In the genomic region with DNA sequence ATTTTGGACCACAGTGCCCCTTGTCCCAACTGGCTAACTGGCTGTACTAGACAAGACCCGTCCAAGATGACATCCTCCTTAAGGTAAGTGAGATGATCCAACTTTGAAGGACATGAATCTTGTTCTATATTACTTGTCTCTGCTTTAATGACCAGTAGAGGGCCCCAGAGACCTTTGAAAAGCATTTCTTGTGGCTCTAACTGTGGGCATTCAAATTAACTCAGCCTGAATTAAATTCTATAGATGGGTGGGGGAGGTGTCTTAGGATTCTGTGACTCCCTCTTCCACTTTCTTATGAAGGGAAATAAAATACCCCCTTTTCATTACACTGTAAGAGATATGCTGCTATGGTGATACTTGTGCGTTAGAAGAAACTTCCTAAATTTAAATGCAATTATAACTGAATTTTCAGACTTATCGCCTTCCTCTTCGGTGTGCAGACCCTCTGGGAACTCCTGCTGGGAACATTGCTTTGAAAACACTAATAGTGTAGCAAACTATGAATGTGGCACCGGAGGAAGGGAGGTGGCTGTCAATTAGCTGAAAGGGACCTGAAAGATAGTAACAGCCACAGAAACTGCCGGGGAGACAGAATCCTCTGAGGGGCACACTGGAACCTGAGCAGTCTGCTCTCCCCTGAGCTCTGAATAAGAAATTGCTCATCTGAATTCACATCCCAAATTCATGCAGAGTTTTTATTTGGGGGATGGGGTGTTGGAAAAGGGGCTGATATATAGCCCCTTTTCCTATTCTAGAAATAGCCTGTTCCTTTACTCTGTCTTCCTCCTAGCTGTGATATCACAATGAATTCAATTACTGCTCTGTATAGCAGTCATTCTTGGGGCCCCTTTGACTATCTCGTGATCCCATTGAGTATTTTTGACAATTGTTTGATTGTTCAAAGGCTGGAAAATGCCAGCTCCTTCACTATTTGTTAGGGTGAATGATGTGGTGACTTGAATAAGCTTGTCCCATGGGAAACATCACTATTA, we compare ENCODE assay signal across 8 mouse cellular contexts.
DNase-seq lines count a peak whose midpoint lies in the region; ATAC-seq lines count a peak whose summit lies in the region.

No protein-coding gene starts in this region.

- no peaks in the 10 kb centered on the region for H3K36me3 ChIP-seq in forebrain, embryonic 13.5 days (ENCODE audit: poor library complexity, severe bottlenecking)
- H3K36me3 ChIP-seq in midbrain, embryonic 16.5 days (ENCODE audit: control insufficient read depth, insufficient read depth, low read length) = no peaks in the 10 kb centered on the region

- no peak overlapping the region for H3K27ac ChIP-seq in forebrain, embryonic 13.5 days
- no peak overlapping the region for H3K27ac ChIP-seq in midbrain, embryonic 16.5 days (ENCODE audit: low read length)

- peak; percentile 78 for ATAC-seq in forebrain, embryonic 13.5 days
- peak; percentile 92 for ATAC-seq in midbrain, embryonic 16.5 days
- no peak for ATAC-seq in inflammation-experienced regulatory T-cells, adult 6 months

- peak; percentile 22 to 55 for DNase-seq in heart, adult 18-20 months
- no peak for DNase-seq in heart, adult 11 months
- DNase-seq in 416B (ENCODE audit: low read depth) = peak; percentile 80
- peak; percentile 16 for DNase-seq in T-cell, adult 2 months (ENCODE audit: low spot score)
- peak; percentile 5 to 34 for DNase-seq in layer of hippocampus, adult 8-10 months (ENCODE audit: low spot score in 2 of 2)

- H3K4me1 ChIP-seq in forebrain, embryonic 13.5 days = peaks cover 8% of the 10 kb centered on the region
- peaks cover 9% of the 10 kb centered on the region for H3K4me1 ChIP-seq in midbrain, embryonic 16.5 days (ENCODE audit: control insufficient read depth, insufficient read depth, low read length)

- no peak overlapping the region for H3K4me3 ChIP-seq in forebrain, embryonic 13.5 days
- peak overlapping the region; percentile 13; the same call in 1 of the 2 replicates for H3K4me3 ChIP-seq in midbrain, embryonic 16.5 days (ENCODE audit: low read depth, low read length)

- no peaks in the 10 kb centered on the region for H3K9me3 ChIP-seq in forebrain, embryonic 13.5 days (replicated peaks)
- H3K9me3 ChIP-seq in midbrain, embryonic 16.5 days (replicated peaks; ENCODE audit: control insufficient read depth, low read length, poor library complexity, severe bottlenecking) = no peaks in the 10 kb centered on the region

- no peaks in the 10 kb centered on the region for H3K27me3 ChIP-seq in forebrain, embryonic 13.5 days
- H3K27me3 ChIP-seq in midbrain, embryonic 16.5 days (ENCODE audit: control insufficient read depth, insufficient read depth, low read depth, low read length) = no peaks in the 10 kb centered on the region

- no peak overlapping the region for H3K9ac ChIP-seq in forebrain, embryonic 13.5 days
- H3K9ac ChIP-seq in midbrain, embryonic 16.5 days (ENCODE audit: low read depth, low read length) = 0 out of 2 replicates have a peak overlapping the region, but pooled peaks have one; percentile 27

- WGBS in forebrain, embryonic 13.5 days = 4% methylated on average over 7 of the region's 7 CpGs
- 10% methylated on average over 7 of the region's 7 CpGs for WGBS in midbrain, embryonic 16.5 days

- H3K4me2 ChIP-seq in forebrain, embryonic 13.5 days = peak overlapping the region; percentile 36
- H3K4me2 ChIP-seq in midbrain, embryonic 16.5 days (ENCODE audit: low read length) = peak overlapping the region; percentile 52
